Mouse (Mus musculus) erythroblast, embryonic 14.5 days (primary cell): ENCODE results near the gene Map3k3. TPM values are rescaled to one million over a fixed set of nuclear protein-coding genes. Genes with fewer than 3 reads are reported as not detected.

Experiments used
- H3K27me3 ChIP-seq: 2 replicates; pipeline ENCODE4 v1.6.1; 2012; ENCODE audit warnings: inconsistent platforms; ENCODE audit not compliant: control insufficient read depth
- H3K36me3 ChIP-seq: 2 replicates; pipeline ENCODE4 v1.6.1; 2012; ENCODE audit warnings: mild to moderate bottlenecking, inconsistent platforms; ENCODE audit not compliant: control insufficient read depth
- H3K4me1 ChIP-seq: 2 replicates; pipeline ENCODE4 v1.6.1; 2012; ENCODE audit warnings: inconsistent platforms; ENCODE audit not compliant: control insufficient read depth
- H3K4me3 ChIP-seq: replicated peaks from 2 replicates; pipeline ENCODE3; 2012; ENCODE audit warnings: moderate library complexity, mild to moderate bottlenecking, inconsistent platforms
- H3K9me3 ChIP-seq: 2 replicates; pipeline ENCODE4 v1.6.1; 2012; ENCODE audit warnings: low read length, inconsistent platforms, mixed read lengths; ENCODE audit not compliant: control insufficient read depth
- GATA1 ChIP-seq: IDR thresholded peaks from 2 replicates; pipeline ENCODE4 v1.6.1; 2012; ENCODE audit warnings: low read length, inconsistent platforms, mixed read lengths
- TAL1 ChIP-seq: IDR thresholded peaks from 3 replicates; pipeline ENCODE4 v1.6.1; 2012; ENCODE audit warnings: low read length, inconsistent platforms, mixed read lengths
- polyA plus RNA-seq: library from polyadenylated mRNA; stranded (reverse); fragments of >175 nt; gene quantifications from 2 replicates; pipeline ENCODE4 v1.2.3, GENCODE M21; 2012

The Map3k3 gene
- polyA plus RNA-seq, 1 experiment, result 0.05 TPM

DNA sequence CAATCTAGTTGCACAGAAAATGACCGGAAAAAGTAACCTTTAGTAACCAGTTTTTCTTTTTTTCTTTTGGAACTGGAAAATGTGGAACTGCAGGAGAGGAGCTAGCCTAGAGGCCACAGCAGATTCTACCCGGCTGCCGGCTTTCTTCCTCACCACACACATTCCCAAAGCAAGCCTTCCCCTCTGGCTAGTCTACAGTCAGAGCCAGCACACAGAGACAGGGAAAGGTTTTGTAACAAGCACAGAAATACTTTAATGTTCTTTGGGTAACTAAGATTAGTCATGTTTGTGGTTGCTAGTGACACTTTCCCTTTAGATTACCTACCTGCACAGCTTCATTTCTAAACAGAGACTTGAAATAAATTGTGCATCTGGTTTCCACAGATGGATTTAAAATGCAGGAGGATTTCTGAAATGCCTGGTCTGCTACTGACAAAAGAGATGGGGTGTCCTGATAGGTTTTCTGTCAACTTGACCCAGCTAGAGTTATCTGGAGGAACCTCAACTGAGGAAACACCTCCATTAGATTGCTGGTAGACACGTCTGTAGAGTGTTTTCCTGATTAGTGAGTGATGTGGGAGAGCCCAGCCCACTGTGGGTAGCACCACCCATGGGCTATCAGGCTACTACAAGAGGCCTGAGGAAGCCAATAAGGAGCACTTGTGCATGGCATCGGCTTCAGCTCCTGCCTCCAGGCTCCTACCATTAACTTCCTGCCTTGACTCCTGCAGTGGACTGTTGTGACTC, 93.8 kb downstream of the Map3k3 start:
- H3K4me1 ChIP-seq, result peaks cover 44% of the 10 kb centered on the region

DNA sequence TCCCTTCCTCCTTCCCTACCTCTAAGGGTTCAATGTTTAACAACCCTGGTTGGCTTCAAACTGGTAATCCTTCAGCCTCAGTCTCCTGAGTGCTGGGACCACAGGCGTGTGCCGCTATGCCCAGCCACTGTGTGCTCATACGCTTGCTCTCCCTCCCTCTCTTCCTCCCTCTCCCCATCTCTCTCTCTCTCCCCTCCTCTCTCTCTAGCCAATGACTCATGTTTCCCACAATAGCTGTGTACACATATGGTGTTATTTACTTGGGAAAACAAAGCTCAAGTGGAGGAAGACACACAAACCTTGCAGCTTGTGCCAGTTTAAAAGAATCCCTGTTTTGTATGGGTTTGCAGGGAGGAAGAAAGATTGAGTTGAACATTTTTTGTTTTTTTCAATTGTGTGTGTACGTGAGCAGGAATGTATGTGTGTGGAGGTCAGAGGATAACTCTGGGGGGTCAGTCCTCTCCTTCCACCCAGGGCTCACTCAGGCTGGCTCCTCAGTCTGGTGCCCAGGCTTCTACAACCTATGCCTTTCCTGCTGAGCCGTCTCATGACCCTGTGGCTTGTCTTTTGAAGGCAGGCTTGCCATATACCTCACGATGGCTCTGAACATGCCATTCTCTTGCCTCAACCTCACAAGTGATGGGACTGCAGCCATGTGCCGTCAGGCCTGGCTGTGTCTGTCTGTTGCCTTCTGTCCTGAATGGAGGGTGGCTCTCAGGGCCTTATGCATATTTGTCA, 95.5 kb downstream of the Map3k3 start:
- TF ChIP-seq GATA1 (no peak), TAL1 (no peak)
- Histone ChIP-seq H3K4me3 (no peak overlapping the region), H3K4me1 (peaks cover 43% of the 10 kb centered on the region), H3K36me3 (peaks cover 7% of the 10 kb centered on the region; the same call in 1 of the 2 replicates), H3K9me3 (no peaks in the 10 kb centered on the region), H3K27me3 (no peaks in the 10 kb centered on the region)

More for the DNA sequence above, 93.8 kb downstream of the Map3k3 start:
- Histone ChIP-seq H3K27me3 (no peaks in the 10 kb centered on the region), H3K4me3 (no peak overlapping the region), H3K9me3 (no peaks in the 10 kb centered on the region), H3K36me3 (peaks cover 7% of the 10 kb centered on the region; the same call in 1 of the 2 replicates)
- TF ChIP-seq GATA1 (no peak), TAL1 (no peak)

DNA sequence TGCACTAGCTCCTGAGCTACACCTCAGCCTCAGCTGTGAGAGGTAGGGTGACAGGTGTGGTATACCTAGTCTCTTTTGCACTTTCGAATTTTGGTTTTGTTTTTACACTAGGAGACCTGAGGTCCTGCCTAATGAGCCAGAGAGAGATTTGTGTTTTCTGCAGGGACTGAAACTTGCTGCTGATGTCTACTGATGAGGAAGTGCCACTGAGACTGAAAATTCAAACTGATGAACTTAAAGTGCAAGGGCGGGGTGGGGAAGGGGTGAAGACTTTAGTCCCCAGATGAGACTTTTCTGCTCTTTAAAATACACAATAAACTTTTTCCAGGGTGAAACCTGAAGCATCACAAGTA, 96.0 kb downstream of the Map3k3 start:
- Histone ChIP-seq H3K4me3 (no peak overlapping the region), H3K4me1 (peaks cover 38% of the 10 kb centered on the region), H3K9me3 (no peaks in the 10 kb centered on the region), H3K36me3 (peaks cover 10% of the 10 kb centered on the region), H3K27me3 (no peaks in the 10 kb centered on the region)
- TF ChIP-seq GATA1 (no peak), TAL1 (no peak)

DNA sequence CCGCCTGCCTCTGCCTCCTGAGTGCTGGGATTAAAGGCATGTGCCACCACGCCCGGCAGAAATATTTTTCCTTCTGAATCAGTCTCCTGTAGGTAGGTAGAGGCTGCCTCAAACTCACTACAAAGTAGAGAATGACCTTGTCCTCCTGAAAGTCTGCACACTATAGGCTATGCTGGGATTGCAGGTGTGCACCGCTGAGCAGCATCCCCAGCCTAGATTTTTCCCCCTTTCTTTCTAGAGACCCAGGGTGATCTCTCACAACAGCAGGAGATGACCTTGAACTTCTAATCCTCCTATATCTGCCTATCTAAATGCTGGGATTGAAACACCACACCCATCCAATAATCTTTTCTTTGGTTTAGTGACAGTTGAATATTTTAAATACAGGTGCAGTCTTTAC, 102.9 kb downstream of the Map3k3 start:
- TF ChIP-seq TAL1 (no peak), GATA1 (no peak)

DNA sequence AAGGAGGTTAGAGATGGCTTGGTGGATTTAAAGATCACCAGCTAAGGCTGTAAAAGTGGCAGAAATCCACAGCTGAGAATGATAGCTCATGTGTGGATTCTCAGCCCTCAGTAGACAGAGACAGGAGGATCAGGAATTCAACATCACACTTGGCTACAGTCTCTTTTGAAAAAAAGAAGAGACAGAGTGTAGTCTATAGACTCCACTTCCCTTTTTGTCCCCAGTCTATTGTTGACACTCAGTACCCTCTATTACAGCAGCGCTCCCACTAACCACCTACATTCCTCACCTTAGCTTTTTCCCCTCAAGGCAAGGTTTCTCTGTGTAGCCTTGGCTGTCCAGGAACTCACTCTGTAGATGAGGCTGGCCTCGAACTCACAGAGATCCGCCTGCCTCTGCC, 107.3 kb downstream of the Map3k3 start:
- H3K27me3 ChIP-seq, result no peaks in the 10 kb centered on the region
- H3K36me3 ChIP-seq, result peaks cover 7% of the 10 kb centered on the region
- no peak for TF ChIP-seq TAL1
- no peak for TF ChIP-seq GATA1
- H3K4me1 ChIP-seq, result peaks cover 41% of the 10 kb centered on the region
- no peak overlapping the region for H3K4me3 ChIP-seq
- H3K9me3 ChIP-seq, result no peaks in the 10 kb centered on the region

More for the DNA sequence above, 102.9 kb downstream of the Map3k3 start:
- Histone ChIP-seq H3K4me3 (no peak overlapping the region), H3K9me3 (no peaks in the 10 kb centered on the region), H3K36me3 (peaks cover 6% of the 10 kb centered on the region), H3K27me3 (no peaks in the 10 kb centered on the region), H3K4me1 (peaks cover 15% of the 10 kb centered on the region)

DNA sequence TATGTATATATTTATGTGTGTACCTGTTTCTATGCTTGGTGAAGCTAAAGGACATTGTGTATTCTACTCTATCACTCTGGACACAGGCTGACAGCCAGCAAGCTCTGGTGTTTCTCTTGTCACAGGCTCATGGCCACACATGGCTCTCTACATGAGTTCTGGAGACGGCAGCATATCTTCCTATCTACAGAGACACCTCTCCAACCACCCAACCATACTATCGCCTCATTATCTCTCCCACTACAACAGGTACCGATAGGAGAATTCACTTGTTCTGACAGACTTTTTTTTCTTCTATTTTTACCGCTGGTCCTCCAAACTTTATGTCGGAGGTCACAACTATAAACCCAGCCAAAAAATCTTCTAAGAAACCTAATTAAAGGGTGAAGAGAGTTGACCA, 107.8 kb downstream of the Map3k3 start:
- TF ChIP-seq TAL1 (no peak), GATA1 (no peak)
- Histone ChIP-seq H3K4me1 (peaks cover 41% of the 10 kb centered on the region), H3K9me3 (no peaks in the 10 kb centered on the region)

DNA sequence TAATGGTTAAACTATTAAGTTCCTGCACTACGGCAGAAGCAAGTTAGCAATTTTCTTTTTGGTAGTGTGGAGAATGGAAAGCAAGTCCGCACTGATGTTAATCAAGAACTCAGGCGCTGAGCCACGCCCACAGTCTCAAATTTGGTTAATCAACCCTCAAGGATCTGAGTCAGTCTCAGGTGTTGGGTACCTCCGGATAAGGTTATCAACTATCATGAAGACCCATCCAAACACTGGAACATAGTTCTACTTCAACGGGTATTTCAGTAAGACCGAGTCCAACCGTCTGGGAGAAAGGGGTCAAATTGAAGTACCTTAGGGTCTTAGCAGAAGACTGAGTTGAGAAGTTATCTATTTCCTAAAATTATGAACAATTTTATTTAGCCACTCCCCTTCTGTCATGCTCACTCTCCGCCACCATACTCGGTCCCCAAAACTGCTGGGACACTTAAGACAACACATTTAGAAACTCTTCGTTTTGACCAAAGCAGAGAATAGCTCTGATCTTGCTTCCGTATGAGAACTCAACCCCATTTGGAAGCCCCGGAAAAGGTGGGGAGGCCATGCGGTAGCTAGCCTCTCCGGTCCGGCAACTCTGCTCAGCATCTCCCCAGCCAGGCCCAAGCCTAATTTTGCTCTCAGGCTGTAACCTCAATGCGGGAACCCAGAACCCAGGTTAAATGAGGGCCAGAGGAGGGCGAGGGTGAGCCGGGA, 108.4 kb downstream of the Map3k3 start:
- Histone ChIP-seq H3K36me3 (peaks cover 18% of the 10 kb centered on the region), H3K9me3 (no peaks in the 10 kb centered on the region), H3K4me3 (peak overlapping the region; percentile 84), H3K4me1 (peaks cover 41% of the 10 kb centered on the region), H3K27me3 (no peaks in the 10 kb centered on the region)
- TF ChIP-seq TAL1, result no peak
- TF ChIP-seq GATA1, result 0 out of 2 replicates have a peak, but pooled peaks have one; percentile 4

More for the DNA sequence above, 107.8 kb downstream of the Map3k3 start:
- peaks cover 12% of the 10 kb centered on the region for H3K36me3 ChIP-seq
- H3K27me3 ChIP-seq, result no peaks in the 10 kb centered on the region
- H3K4me3 ChIP-seq, result peak overlapping the region; percentile 84

DNA sequence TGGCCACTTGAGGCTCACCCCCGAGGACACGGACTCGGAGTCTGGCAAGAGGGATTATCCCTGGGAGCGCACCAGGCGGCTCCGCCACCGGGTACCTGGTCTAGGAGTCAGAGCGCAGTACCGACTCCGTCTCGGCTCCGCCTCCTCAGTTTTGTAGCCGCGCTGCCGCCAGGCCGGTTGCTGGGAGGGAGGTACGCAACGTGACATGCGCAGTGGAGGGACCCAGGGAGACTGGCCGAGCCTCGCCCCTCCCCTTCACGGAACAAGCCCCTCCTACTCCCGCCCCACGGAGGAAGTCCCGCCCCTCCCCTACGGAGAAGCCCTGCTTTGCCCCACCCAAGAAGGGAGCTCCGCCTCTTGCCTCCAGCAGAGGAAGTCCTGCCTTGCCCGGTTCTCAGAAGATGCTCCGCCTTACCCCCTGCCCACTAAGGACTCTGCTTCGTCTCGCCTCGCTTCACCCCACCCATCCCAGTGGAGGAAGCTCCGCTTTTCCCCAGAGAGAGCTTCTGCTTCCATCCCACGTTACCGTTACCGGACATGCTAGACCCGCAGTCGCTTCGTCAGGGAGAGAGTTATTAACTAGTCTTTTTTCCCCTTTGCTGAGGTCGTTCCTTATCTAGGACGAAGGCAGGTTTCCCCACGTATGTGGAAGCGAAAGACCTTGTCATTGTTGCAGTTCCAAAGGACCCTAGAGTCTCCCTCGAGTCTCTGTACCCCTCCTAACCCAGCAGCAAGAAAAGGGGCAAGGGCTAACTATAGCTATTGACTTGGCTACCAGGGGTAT, 109.2 kb downstream of the Map3k3 start:
- H3K9me3 ChIP-seq, result no peaks in the 10 kb centered on the region
- H3K27me3 ChIP-seq, result no peaks in the 10 kb centered on the region
- peak overlapping the region; percentile 84 for H3K4me3 ChIP-seq
- H3K4me1 ChIP-seq, result peaks cover 49% of the 10 kb centered on the region
- peaks cover 25% of the 10 kb centered on the region for H3K36me3 ChIP-seq
- no peak for TF ChIP-seq TAL1
- no peak for TF ChIP-seq GATA1
